Mouse (Mus musculus): ENCODE measurements around the gene Alg5. TPM values are rescaled to one million over a fixed set of nuclear protein-coding genes. Genes with fewer than 3 reads are reported as not detected.
"Not testable (repeated sequence)": the region's sequence is repeated elsewhere in the genome, so short reads cannot be mapped to it uniquely, and the experiment has no call there.

Alg5 gene
- total RNA-seq, 2 experiments from 2014 or later, result 17.3 to 19.2 TPM

DNA sequence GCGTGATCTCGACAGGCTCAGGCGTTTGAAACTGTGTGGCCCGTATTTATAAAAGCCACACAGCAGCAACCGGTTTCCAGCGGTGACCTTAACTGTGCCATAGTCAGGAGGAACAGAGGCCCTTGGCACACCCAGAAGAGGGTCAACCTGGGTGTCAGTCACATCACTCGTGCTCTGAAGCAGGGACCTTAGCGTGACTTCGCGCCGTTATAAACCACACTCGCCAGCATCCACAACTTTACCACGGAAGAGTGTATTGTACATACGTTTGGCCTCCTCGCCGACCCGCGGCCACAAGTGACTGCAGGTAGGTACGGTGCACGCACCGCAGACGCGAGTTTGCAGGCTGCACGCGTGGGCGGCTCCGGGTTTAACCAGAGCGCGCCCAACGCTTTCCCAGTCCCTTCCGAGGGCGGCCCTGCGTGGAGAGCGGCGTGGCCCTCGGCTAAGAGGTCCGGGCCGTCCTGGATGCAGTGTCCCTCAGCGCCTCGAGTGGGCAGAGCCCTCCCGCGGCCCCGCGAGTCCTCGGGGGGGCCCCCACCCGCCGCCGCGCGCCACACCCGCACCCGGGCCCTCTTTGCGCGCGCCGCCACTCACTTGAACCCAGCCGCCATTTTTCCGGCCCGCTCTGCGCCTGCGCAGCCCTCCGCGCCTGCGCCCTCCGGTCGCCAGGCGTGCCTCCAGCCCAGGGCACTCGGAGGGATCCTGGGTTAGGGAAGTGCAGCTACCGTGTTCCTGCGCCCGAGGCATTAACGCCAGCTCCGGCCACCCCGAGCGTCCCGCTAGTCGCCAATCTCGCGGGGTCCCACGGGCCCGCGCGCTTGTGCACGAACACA lies 710 bp upstream of the Alg5 start:
- peak; percentile 87 to 89 for DNase-seq (ENCODE audit: low spot score in 2 of 2)
- intact Hi-C loops (cut with DNase I), result loop anchor here (2.0 to 5.0 kb wide), 3 partner anchors 42 to 338 kb away; partner anchors contain the start of gene Supt20

DNA sequence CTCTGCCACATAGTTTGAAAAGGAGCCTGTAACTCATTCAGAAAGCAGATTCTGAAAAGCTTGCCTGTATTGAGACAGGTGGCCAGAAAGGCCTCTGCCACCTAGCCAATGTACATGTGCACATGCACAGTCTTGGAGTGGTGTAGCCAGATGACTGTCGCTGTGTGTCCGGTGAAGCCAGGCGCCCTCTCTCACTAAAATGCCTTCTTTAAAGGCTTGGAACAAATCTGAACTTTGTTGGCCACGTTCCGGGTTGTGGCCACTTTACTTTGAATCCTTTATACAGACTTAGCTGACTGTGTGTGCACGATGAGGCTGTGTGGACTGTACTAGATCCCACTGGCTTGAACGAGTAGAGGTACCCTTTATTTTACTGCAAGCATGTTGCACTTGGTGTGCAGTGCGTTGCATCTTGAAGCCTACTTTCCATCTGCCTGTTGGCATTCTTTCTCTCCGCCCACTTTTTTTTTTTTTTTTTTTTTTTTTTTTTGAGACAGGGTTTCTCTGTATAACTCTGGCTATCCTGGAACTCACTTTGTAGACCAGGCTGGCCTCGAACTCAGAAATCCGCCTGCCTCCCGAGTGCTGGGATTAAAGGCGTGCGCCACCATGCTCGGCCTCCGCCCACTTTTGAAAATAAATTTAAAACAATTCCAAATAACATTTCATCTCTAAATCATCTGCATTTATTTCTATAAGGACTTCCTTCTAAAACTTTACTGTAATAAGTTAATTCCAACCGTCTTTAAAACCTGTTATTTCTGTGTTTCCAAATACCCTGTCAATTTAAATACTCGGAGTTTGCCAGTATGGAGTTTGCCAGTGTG lies 975 bp downstream of the Alg5 start:
- DNase-seq (ENCODE audit: low spot score in 2 of 2), result peak; percentile 13 to 25
- intact Hi-C loops (cut with DNase I), result loop anchor here (5.0 kb wide), 2 partner anchors 61 to 336 kb away; no protein-coding TSS in a partner anchor

DNA sequence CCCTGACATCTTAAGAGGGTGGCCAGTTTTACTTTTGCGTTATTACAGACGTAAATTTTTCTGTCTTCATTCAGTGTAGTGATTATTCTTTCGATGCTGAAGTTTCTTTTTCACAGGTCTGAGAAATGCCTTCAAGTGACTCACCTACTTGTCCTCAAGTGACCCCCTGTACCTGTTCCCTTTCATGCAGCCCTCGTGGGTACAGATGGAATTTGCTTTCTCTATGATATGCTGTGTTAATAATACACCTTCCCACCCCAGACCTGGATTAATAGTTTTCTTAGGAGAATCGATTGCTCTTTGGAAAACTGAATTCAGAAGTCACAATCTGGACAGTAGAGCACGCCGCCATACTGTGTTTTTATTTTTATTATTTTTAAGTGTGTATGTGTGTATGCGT lies 2.0 kb downstream of the Alg5 start:
- no peak for DNase-seq (ENCODE audit: low spot score in 2 of 2)
- intact Hi-C loops (cut with DNase I), result loop anchor here (5.0 kb wide), 2 partner anchors 60 to 335 kb away; no protein-coding TSS in a partner anchor

DNA sequence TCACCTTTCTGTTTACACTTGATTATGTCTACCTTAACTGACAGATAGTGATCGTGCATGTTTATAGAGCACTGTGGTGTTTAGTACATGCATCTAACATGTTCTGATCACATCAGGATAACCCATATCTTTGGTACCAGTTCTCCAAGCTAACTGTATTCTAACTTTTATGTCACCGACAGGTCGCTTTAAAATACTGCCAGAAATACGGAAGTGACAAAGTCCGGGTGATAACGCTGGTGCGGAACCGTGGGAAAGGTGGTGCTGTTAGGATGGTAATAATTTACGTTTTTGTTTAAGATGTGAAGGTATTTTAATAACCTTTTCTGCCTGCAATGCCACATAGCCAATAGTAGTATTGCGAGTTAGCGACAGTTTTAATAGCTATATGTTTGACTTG lies 6.6 kb downstream of the Alg5 start:
- DNase-seq (ENCODE audit: low spot score in 2 of 2), result no peak
- intact Hi-C loops (cut with DNase I), result no loop called here

DNA sequence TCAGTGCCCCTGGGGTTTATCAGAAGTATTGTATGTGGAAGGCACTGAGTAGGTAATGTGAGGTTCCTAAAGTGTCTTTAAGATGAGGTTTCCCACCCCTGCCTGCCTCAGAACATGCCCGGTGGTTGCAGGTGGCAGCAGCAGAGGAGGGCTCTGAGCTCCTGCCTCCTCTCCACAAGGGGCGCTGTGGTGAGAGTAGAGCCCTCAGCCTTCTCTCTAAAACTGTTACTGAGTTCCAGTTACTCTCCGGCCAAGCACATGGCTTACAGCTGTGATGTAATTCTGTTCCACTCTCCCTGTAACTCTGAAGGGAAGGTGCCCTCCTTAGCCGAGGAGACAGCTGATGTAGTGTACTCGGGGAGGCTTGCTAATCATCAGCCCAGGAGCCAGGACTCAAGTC lies 10.5 kb downstream of the Alg5 start:
- no peak for DNase-seq (ENCODE audit: low spot score in 2 of 2)
- intact Hi-C loops (cut with DNase I), result no loop called here

DNA sequence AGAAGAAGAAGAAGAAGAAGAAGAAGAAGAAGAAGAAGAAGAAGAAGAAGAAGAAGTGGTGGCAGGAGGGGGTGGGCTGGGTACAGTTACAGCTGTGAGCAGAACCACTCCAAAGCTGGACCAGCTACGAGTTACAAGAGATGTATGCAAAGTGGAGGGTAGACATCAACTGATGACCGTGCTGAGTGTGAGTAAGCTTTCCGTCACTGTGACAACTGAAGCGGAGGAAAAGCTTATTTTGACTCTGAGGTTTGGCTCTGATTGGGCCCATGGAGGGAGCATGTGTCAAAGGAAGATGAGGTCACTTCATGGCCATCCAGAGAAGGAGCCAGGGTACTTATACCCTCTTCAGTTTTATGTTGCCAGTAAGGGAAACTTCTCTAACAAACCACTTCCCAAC lies 18.1 kb downstream of the Alg5 start:
- intact Hi-C loops (cut with DNase I), result no loop called here

DNA sequence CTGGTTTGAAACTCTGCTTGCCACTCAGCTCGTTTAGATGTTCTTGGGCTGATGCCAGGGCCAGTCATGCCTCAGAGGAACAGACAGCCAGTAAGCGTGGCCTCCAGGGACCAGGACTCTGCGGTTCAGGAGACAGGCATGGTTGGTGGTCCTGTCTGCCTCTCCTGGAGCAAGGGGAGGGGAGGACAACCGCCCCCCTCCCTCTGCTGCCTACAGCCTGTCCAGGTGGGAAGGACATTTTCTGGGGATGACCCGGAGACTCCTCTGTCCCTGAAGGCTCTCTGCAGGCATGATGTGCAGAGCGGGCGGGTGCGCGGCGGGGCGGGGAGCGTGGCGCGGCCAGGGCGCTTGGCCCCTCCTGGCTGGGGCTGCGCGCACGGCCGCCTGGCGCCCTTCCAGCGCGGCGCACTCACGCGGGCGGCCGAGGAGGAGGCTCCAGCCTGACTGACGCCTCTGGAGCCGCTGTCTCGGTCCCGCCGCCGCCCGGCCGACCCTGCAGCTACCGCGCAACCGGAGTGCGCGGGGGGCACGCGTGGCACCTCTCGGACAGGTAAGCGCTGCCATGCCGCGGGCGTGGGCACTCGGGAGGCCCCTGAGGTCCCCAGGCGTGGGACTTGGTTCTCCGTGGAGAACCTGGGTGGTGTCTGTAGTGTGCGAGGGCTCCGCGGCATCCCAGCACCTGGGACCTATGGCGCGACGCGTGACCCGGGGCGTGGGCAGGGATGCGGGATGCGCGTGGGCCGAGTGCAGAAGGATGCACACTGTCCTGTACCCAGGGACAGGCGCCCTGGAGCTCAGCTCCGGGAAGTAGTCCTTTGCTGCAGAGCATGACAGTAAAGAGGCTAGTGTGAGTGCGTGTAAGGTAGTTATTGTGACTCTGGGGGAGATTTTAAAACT lies 20.1 kb downstream of the Alg5 start, which contains the start of gene Smad9:
Gene Smad9, plus strand, starts transcription at position 438 of the 897 bp plus-strand sequence.
- intact Hi-C loops (cut with DNase I), result loop anchor here (5.0 kb wide), 1 partner anchor 52 kb away; the partner anchor contains the start of gene Rfxap
- peak; percentile 68 to 72 for DNase-seq (ENCODE audit: low spot score in 2 of 2)

More for the DNA sequence above, 18.1 kb downstream of the Alg5 start:
- DNase-seq (ENCODE audit: low spot score in 2 of 2), result no peak

DNA sequence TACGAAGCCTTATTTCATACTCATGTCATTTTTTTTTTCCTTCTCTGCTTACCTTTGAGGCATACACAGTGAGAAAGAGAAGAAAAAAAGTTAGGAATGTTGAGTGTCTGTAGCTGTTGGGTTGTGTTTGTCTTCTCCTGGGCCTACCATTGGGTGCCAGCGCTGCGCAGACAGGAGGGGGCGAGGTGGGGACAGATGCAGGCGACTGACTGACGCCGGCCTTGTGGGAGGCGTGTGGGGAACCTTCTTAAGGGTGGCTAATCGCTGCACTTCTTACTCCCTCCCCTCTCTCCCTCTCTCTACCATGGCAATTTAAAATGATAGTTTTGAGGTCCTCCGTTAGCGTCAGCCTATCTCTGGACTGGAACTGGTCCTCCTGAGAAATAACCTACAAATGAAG lies 20.7 kb downstream of the Alg5 start:
- intact Hi-C loops (cut with DNase I), result loop anchor here (5.0 kb wide), 1 partner anchor 51 kb away; the partner anchor contains the start of gene Rfxap
- peak; percentile 47 to 74 for DNase-seq (ENCODE audit: low spot score in 2 of 2)

DNA sequence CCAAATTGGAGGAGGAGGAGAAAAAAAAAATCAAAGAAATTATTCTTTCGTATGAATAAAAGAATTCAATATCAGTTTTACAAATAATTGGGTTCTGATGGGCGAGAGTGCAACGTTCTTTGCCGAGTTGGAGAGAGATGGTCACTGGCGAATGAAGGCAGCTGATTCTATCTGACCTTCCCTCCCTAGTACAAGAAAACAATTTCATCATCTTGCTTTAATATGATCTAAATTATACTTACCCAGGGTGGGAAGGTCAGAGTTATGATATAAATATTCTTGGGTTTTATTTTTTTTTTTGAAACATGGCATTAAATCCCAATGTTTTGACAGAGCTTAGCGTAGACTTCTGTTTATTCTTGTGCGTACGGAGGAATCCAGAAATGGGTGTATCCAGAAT lies 22.1 kb downstream of the Alg5 start:
- no peak for DNase-seq (ENCODE audit: low spot score in 2 of 2)
- intact Hi-C loops (cut with DNase I), result loop anchor here (5.0 kb wide), 1 partner anchor 50 kb away; the partner anchor contains the start of gene Rfxap

DNA sequence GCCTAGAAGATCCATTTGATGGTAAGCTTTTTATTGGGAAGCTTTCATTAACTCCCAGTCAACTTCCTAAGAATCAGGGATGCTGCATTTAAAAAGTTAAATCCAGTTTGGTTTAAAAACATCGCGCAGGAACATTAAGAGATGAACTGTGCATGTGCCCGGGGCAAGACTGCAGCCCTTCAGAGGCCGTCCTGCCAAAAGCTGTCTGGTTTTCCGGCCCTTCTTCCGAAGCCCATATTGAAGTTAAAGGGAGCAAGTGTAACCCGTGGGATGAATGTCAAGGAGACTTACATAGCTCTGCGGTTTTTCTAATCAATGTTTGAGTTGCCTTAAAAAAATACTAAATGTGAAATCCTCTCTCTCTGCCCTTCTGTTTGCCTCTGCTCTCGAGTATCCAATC lies 23.9 kb downstream of the Alg5 start:
- intact Hi-C loops (cut with DNase I), result loop anchor here (5.0 kb wide), 1 partner anchor 48 kb away; the partner anchor contains the start of gene Rfxap
- DNase-seq (ENCODE audit: low spot score in 2 of 2), result no peak

DNA sequence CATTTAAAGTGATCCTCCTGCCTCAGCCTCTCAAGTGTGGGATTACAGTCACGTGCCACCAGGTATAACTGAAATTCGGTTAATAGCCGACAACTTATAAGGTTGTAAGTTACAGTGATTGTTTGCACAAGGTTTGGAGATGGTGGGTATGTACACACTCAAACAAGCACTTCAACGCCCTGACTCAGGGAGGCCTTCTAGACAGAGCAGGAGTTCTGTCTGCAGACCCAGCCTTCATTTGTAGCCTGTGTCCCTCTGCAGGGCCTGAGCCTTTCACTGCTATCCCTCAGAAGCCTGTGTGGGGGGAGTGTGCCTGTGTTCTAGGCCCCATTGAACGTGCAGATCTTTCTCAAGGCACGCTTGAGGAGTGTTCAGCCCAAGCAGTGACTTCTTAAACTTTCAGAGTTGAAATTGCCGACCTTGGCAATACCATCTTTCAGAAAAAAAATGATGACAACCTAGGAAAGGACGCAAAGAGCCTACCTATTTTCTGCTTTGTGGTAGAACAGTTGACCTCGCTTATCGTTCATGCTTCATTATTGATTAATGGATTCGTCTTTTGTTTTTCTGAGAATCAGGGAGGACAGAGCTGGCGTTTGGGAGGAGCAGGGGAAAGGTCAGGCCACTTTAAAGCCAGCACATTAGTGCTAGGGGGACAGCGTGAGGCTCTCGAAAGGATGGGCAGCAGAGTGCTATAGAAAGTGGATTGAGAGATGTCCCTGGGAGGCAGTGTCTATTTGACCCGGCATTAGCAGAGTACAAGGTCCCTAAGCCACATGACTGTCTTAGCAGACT lies 25.2 kb downstream of the Alg5 start:
- DNase-seq (ENCODE audit: low spot score in 2 of 2), result no peak
- intact Hi-C loops (cut with DNase I), result no loop called here

DNA sequence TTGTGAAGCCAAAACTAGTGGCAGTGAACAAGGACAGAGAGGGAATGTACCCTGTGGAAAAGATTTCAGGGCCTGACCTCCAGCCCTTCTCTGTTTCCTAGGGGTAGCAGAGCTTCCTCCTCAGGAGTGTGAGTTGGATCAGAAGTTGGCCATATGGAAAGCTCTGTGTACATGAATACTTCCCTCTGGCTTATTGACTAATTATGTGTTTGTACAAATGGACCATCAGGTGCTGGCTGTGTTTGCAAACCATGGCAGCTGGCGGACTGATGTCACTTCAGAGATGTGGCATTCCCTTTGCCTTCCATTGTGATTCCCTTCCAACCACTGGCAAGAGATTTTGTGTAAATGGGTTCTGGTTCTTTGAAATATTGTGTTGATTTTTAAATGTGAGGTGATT lies 25.9 kb downstream of the Alg5 start:
- no peak for DNase-seq (ENCODE audit: low spot score in 2 of 2)
- intact Hi-C loops (cut with DNase I), result no loop called here

DNA sequence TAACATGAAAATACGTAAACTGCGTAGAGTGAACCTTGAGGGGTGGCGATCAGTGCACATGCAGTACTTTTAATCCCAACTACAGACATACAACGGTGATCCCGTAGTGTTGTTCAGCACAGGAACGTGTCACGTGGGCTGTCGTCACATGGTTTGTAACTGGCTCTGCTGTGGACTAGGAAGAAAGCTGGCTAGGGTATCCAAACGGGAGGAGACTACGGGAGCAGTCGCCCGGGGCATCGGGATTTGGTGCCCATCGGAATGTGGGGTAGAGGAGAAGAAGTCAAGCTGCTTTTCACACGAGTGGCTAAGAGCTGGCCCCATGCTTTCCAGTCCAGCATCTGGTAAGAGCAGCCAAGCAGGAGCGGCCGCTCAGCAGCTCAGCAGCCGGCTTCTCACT lies 29.1 kb downstream of the Alg5 start:
- intact Hi-C loops (cut with DNase I), result no loop called here
- peak; percentile 31 to 37 for DNase-seq (ENCODE audit: low spot score in 2 of 2)

DNA sequence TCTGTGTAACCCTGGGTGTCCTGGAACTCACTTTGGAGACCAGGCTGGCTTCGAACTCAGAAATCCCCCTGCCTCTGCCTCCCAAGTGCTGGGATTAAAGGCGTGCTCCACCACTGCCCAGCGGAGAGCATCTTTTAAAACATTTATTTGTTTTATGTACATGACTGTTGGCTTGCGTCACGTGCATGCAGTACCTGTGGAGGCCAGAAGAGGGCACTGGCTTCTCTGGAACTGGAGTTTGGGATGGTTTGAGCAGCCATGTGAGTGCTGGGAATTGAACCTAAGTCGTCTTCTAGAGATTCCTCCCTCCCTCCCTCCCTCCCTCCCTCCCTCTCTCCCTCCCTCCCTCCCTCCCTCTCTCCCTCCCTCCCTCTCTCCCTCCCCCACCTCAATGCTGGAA lies 30.2 kb downstream of the Alg5 start:
- intact Hi-C loops (cut with DNase I), result not testable (repeated sequence)

DNA sequence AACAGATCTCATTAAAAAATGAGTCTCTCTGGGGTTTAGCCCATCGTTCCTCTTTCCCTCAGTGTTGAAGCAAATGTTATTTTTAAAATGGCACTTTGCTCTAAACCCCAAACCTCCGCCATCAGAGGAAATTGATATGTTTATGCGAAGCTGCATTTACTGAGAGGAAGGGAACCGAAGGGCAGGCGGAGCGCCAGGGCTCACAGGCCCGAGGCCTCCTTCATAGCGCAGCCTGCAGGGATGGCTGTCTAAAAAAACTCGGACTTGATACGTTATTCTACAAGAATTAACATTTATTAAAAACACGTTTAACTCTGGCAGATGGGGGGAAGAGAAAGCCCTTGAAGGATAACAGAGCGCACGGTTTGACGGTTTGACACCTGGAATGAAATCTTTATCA lies 30.7 kb downstream of the Alg5 start:
- intact Hi-C loops (cut with DNase I), result no loop called here

More for the DNA sequence above, 30.2 kb downstream of the Alg5 start:
- DNase-seq (ENCODE audit: low spot score in 2 of 2), result not testable (repeated sequence)

DNA sequence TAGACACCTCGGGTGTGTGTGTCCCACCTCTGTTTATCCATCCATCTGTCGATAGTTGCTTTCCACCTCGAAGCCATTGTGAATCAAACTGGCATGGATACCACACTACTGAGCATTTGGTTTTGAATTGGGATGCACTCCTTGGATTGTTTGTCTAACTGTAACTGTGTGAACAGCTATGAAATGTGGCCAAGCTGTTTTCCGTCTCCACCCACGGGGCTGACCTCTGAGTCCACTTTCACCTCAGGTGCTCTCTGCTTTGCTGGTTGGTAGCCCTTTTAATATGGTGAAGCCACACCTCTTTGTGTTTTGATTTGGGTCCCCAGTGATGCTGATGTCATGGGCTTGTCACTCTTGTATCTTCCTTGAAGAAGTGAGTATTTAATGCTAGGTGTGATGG lies 31.5 kb downstream of the Alg5 start:
- intact Hi-C loops (cut with DNase I), result no loop called here
- DNase-seq (ENCODE audit: low spot score in 2 of 2), result no peak

More for the DNA sequence above, 30.7 kb downstream of the Alg5 start:
- DNase-seq (ENCODE audit: low spot score in 2 of 2), result no peak

DNA sequence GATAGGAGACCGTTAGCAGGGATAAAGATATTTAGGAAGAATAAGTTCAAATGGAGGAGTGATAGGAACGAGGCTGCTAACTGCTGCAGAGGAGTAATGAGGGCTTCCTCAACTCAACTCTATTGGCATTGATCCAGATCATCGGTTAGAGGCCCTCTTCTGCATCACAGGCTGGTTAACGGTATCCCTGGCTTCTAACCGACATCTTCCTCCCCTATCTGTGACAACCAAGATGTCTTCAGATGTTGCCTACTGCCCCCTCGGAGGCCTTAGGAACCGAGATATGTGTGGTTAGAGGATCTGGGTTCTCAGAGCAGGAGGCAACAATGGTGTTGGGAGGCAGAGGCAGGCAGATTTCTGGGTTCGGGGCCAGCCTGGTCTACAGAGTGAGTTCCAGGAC lies 33.3 kb downstream of the Alg5 start:
- intact Hi-C loops (cut with DNase I), result no loop called here
- DNase-seq (ENCODE audit: low spot score in 2 of 2), result no peak
